Mouse (Mus musculus) A20 (cell line): Measurements from ENCODE around the gene Gfm2.

Experiments used
- DNase-seq: peaks from one replicate; pipeline ENCODE4 v3.0.0-alpha.2; 2011; ENCODE audit warnings: low read depth, low spot score

Gene Gfm2

GRCm38 (mm10) chr13:97227795-97228194 is 90.1 kb downstream of the Gfm2 start:
- no peak for DNase-seq

GRCm38 (mm10) chr13:97230101-97230500 is 92.4 kb downstream of the Gfm2 start:
- no peak for DNase-seq
